Mouse (Mus musculus): ENCODE data around the gene Gm960. TPM values are rescaled to one million over a fixed set of nuclear protein-coding genes. Genes with fewer than 3 reads are reported as not detected.

Gene Gm960
- polyA plus RNA-seq, 1 experiment from 2014 or later: 6.7 TPM

GRCm38 (mm10) chr19:4578799-4579198 lies 119.7 kb downstream of the Gm960 start:
- no peaks in the 10 kb centered on the region for H3K36me3 ChIP-seq (ENCODE audit: control insufficient read depth, insufficient read depth, low read length)
- no peak overlapping the region for H3K4me2 ChIP-seq (ENCODE audit: low read length)
- WGBS: 68% methylated on average over 2 of the region's 2 CpGs
- no peak for ATAC-seq
- H3K27me3 ChIP-seq (replicated peaks; ENCODE audit: control insufficient read depth, insufficient read depth, low read length): no peaks in the 10 kb centered on the region
- H3K4me1 ChIP-seq (ENCODE audit: control insufficient read depth, insufficient read depth, low read depth, low read length): no peaks in the 10 kb centered on the region
- H3K27ac ChIP-seq (ENCODE audit: low read depth, low read length): no peak overlapping the region
- no peak overlapping the region for H3K4me3 ChIP-seq (ENCODE audit: low read length)
- H3K9ac ChIP-seq (ENCODE audit: low read depth, low read length): no peak overlapping the region
- H3K9me3 ChIP-seq (ENCODE audit: control insufficient read depth, low read length): no peaks in the 10 kb centered on the region

Small RNA genes lying within 50 kb of the gene (microRNA-seq; reads per million reads assigned to microRNA genes)
- 0.83 reads per million for gene Mir6986

Other genes with a start within 250 kb of the Gm960 start
- 8.4 and 9.0 TPM in 2 replicates for gene Syt12, start 221.2 kb downstream of the Gm960 start, polyA plus RNA-seq (2015; fragmentation: Nextera tagmentation; extraction: Ambion mirVana)
- not detected in 2 replicates for gene 2010003K11Rik, start 200.1 kb downstream of the Gm960 start, polyA plus RNA-seq (2015; fragmentation: Nextera tagmentation; extraction: Ambion mirVana)
- 52.5 and 53.2 TPM in 2 replicates for gene Pcx, start 188.2 kb downstream of the Gm960 start, polyA plus RNA-seq (2015; fragmentation: Nextera tagmentation; extraction: Ambion mirVana)
- gene Lrfn4, start 83.0 kb downstream of the Gm960 start, polyA plus RNA-seq (2015; fragmentation: Nextera tagmentation; extraction: Ambion mirVana): 8.0 and 10.5 TPM in 2 replicates
- gene Rce1, start 73.0 kb downstream of the Gm960 start, polyA plus RNA-seq (2015; fragmentation: Nextera tagmentation; extraction: Ambion mirVana): 51.8 and 54.8 TPM in 2 replicates
- gene Sptbn2, start 12.5 kb upstream of the Gm960 start, polyA plus RNA-seq (2015; fragmentation: Nextera tagmentation; extraction: Ambion mirVana): 21.7 and 31.4 TPM in 2 replicates
- 124 and 127 TPM in 2 replicates for gene Rbm4b, start 57.8 kb upstream of the Gm960 start, polyA plus RNA-seq (2015; fragmentation: Nextera tagmentation; extraction: Ambion mirVana)
- 67.2 and 73.6 TPM in 2 replicates for gene Rbm4, start 95.2 kb upstream of the Gm960 start, polyA plus RNA-seq (2015; fragmentation: Nextera tagmentation; extraction: Ambion mirVana)
- 21.3 and 24.2 TPM in 2 replicates for gene Gm21992, start 112.9 kb upstream of the Gm960 start, polyA plus RNA-seq (2015; fragmentation: Nextera tagmentation; extraction: Ambion mirVana)
- 59.5 and 65.0 TPM in 2 replicates for gene Rbm14, start 113.0 kb upstream of the Gm960 start, polyA plus RNA-seq (2015; fragmentation: Nextera tagmentation; extraction: Ambion mirVana)
- gene Ccs, start 140.7 kb upstream of the Gm960 start, polyA plus RNA-seq (2015; fragmentation: Nextera tagmentation; extraction: Ambion mirVana): 38.4 and 43.0 TPM in 2 replicates
- gene Ccdc87, start 140.7 kb upstream of the Gm960 start, polyA plus RNA-seq (2015; fragmentation: Nextera tagmentation; extraction: Ambion mirVana): 0.57 and 0.74 TPM in 2 replicates
- gene Ctsf, start 156.5 kb upstream of the Gm960 start, polyA plus RNA-seq (2015; fragmentation: Nextera tagmentation; extraction: Ambion mirVana): 87.0 and 90.1 TPM in 2 replicates
- gene Actn3, start 179.2 kb upstream of the Gm960 start, polyA plus RNA-seq (2015; fragmentation: Nextera tagmentation; extraction: Ambion mirVana): 2.7 and 3.5 TPM in 2 replicates
- gene Zdhhc24, start 180.0 kb upstream of the Gm960 start, polyA plus RNA-seq (2015; fragmentation: Nextera tagmentation; extraction: Ambion mirVana): 22.5 and 23.4 TPM in 2 replicates
- 8.1 and 8.8 TPM in 2 replicates for gene Bbs1, start 208.0 kb upstream of the Gm960 start, polyA plus RNA-seq (2015; fragmentation: Nextera tagmentation; extraction: Ambion mirVana)
- gene Dpp3, start 229.6 kb upstream of the Gm960 start, polyA plus RNA-seq (2015; fragmentation: Nextera tagmentation; extraction: Ambion mirVana): 102 and 115 TPM in 2 replicates
- gene Peli3, start 244.5 kb upstream of the Gm960 start, polyA plus RNA-seq (2015; fragmentation: Nextera tagmentation; extraction: Ambion mirVana): 13.5 and 14.6 TPM in 2 replicates

Data from hindbrain, embryonic 16.5 days (tissue).